Mouse (Mus musculus) heart, embryonic 13.5 days (tissue): ENCODE data around the gene Fgfr2. TPM values are rescaled to one million over a fixed set of nuclear protein-coding genes. Genes with fewer than 3 reads are reported as not detected.

Experiments used
- ATAC-seq: fragments of 200-750 bp; cut with Nextera tagmentation; 2 replicates; pipeline ENCODE4 v1.8.0; 2017; ENCODE audit warnings: moderate TSS enrichment; ENCODE audit not compliant: insufficient number of reproducible peaks, low FRiP score, low TSS enrichment; ENCODE audit errors: extremely low read depth
- H3K27ac ChIP-seq: fragments of 300-500 bp; sonication (generic); replicated peaks from 2 replicates; pipeline ENCODE4 v1.5.1; 2015; ENCODE audit warnings: moderate library complexity, mild to moderate bottlenecking, inconsistent platforms
- H3K27me3 ChIP-seq: fragments of 300-500 bp; sonication (generic); replicated peaks from 2 replicates; pipeline ENCODE4 v1.6.1; 2015; ENCODE audit warnings: mild to moderate bottlenecking, inconsistent platforms
- H3K36me3 ChIP-seq: fragments of 300-500 bp; sonication (generic); 2 replicates; pipeline ENCODE4 v1.6.1; 2015; ENCODE audit warnings: mild to moderate bottlenecking, inconsistent platforms
- H3K4me1 ChIP-seq: fragments of 300-500 bp; sonication (generic); 2 replicates; pipeline ENCODE4 v1.6.1; 2015; ENCODE audit warnings: inconsistent platforms
- H3K4me2 ChIP-seq: fragments of 300-500 bp; sonication (generic); 2 replicates; pipeline ENCODE4 v1.6.1; 2015; ENCODE audit warnings: inconsistent platforms, mild to moderate bottlenecking, moderate library complexity
- H3K4me3 ChIP-seq: fragments of 300-500 bp; sonication (generic); 2 replicates; pipeline ENCODE4 v1.5.1; 2015; ENCODE audit warnings: moderate library complexity, mild to moderate bottlenecking, inconsistent platforms
- H3K9ac ChIP-seq: fragments of 300-500 bp; sonication (generic); 2 replicates; pipeline ENCODE4 v1.6.1; 2015; ENCODE audit warnings: inconsistent platforms, mild to moderate bottlenecking, moderate library complexity
- H3K9me3 ChIP-seq: fragments of 300-500 bp; sonication (generic); 2 replicates; pipeline ENCODE4 v1.6.1; 2016; ENCODE audit warnings: inconsistent platforms
- WGBS: fragments of 180-500 bp; shearing (Covaris S2); methylation state at CpG from one replicate; pipeline ENCODE4 v1.1.7; 2015; ENCODE audit warnings: mixed read lengths; 5-methylcytosine and 5-hydroxymethylcytosine counted together
- polyA plus RNA-seq: library from polyadenylated mRNA; unstranded; fragments of >200 nt; fragmentation: Nextera tagmentation; extraction: Ambion mirVana; gene quantifications from 2 replicates; pipeline ENCODE4 v1.2.1, GENCODE M21; 2015

Gene Fgfr2
- polyA plus RNA-seq, 1 experiment from 2014 or later = 22.5 TPM

GRCm38 (mm10) chr7:130578066-130578465 is 2545.1 kb downstream of the Fgfr2 start:
- ATAC-seq = no peak
- no peaks in the 10 kb centered on the region for H3K27me3 ChIP-seq
- H3K36me3 ChIP-seq = no peaks in the 10 kb centered on the region
- H3K4me1 ChIP-seq = peaks cover 17% of the 10 kb centered on the region
- no peak overlapping the region for H3K4me2 ChIP-seq
- 0 out of 2 replicates have a peak, but pooled peaks cover 5% of the 10 kb centered on the region for H3K9me3 ChIP-seq
- H3K27ac ChIP-seq = no peak overlapping the region
- no peak overlapping the region for H3K4me3 ChIP-seq
- H3K9ac ChIP-seq = no peak overlapping the region
- 82% methylated on average over 2 of the region's 2 CpGs for WGBS

GRCm38 (mm10) chr7:130577388-130578003 is 2545.7 kb downstream of the Fgfr2 start, which contains the start of gene Tacc2:
Tacc2 (plus strand) TSS chr7:130577438.
- H3K27ac ChIP-seq = no peak within 1 kb of the TSS

GRCm38 (mm10) chr7:130576981-130577380 is 2546.2 kb downstream of the Fgfr2 start:
- Histone ChIP-seq H3K9me3 (0 out of 2 replicates have a peak, but pooled peaks cover 5% of the 10 kb centered on the region), H3K9ac (peak overlapping the region; percentile 77), H3K27me3 (no peaks in the 10 kb centered on the region), H3K27ac (no peak overlapping the region), H3K4me2 (peak overlapping the region; percentile 70), H3K4me1 (peaks cover 17% of the 10 kb centered on the region), H3K4me3 (peak overlapping the region; percentile 49), H3K36me3 (no peaks in the 10 kb centered on the region)
- no peak for ATAC-seq
- 9% methylated on average over 10 of the region's 10 CpGs for WGBS

More at GRCm38 (mm10) chr7:130577388-130578003, 2545.7 kb downstream of the Fgfr2 start, which contains the start of gene Tacc2:
- Histone ChIP-seq H3K9ac (peak within 1 kb of the TSS; percentile 77), H3K36me3 (no peaks in the 10 kb centered on the region), H3K27me3 (no peaks in the 10 kb centered on the region), H3K9me3 (0 out of 2 replicates have a peak, but pooled peaks cover 5% of the 10 kb centered on the region), H3K4me2 (peak within 1 kb of the TSS; percentile 70), H3K4me3 (peak within 1 kb of the TSS; percentile 49), H3K4me1 (peaks cover 17% of the 10 kb centered on the region)
- 17% methylated on average over 15 of the region's 15 CpGs for WGBS
- no peak for ATAC-seq

- Histone ChIP-seq H3K9me3 (no peaks in the 10 kb centered on the region), H3K4me1 (peaks cover 18% of the 10 kb centered on the region), H3K4me3 (no peak overlapping the region), H3K9ac (no peak overlapping the region), H3K27ac (0 out of 2 replicates have a peak overlapping the region, but pooled peaks have one; percentile 4), H3K27me3 (no peaks in the 10 kb centered on the region), H3K4me2 (0 out of 2 replicates have a peak overlapping the region, but pooled peaks have one; percentile 13), H3K36me3 (no peaks in the 10 kb centered on the region)
- no peak for ATAC-seq
- WGBS = 49% methylated on average over 13 of the region's 13 CpGs
Observed at GRCm38 (mm10) chr7:130574211-130574991, 2548.7 kb downstream of the Fgfr2 start.

- no peak overlapping the region for H3K4me2 ChIP-seq
- WGBS = 89% methylated on average over 10 of the region's 10 CpGs
- no peaks in the 10 kb centered on the region for H3K36me3 ChIP-seq
- H3K4me1 ChIP-seq = peaks cover 24% of the 10 kb centered on the region
- no peak overlapping the region for H3K27ac ChIP-seq
- no peak overlapping the region for H3K9ac ChIP-seq
- no peaks in the 10 kb centered on the region for H3K27me3 ChIP-seq
- no peak overlapping the region for H3K4me3 ChIP-seq
- no peak for ATAC-seq
- H3K9me3 ChIP-seq = no peaks in the 10 kb centered on the region
Observed at GRCm38 (mm10) chr7:130573746-130574145, 2549.4 kb downstream of the Fgfr2 start.

- Histone ChIP-seq H3K9me3 (no peaks in the 10 kb centered on the region), H3K4me1 (peaks cover 28% of the 10 kb centered on the region), H3K9ac (no peak within 1 kb of the TSS), H3K36me3 (no peaks in the 10 kb centered on the region), H3K4me2 (no peak within 1 kb of the TSS), H3K27me3 (no peaks in the 10 kb centered on the region), H3K4me3 (no peak within 1 kb of the TSS), H3K27ac (no peak within 1 kb of the TSS)
- WGBS = 79% methylated on average over 7 of the region's 11 CpGs
- ATAC-seq = no peak
Observed at GRCm38 (mm10) chr7:130572821-130573220, 2550.3 kb downstream of the Fgfr2 start, which contains the start of gene Nsmce4a. Nsmce4a (minus strand) TSS chr7:130573118.

- Histone ChIP-seq H3K4me2 (no peak overlapping the region), H3K27me3 (no peaks in the 10 kb centered on the region), H3K9me3 (no peaks in the 10 kb centered on the region), H3K9ac (no peak overlapping the region), H3K27ac (no peak overlapping the region), H3K4me1 (peaks cover 19% of the 10 kb centered on the region), H3K36me3 (no peaks in the 10 kb centered on the region), H3K4me3 (no peak overlapping the region)
- WGBS = 83% methylated on average over 7 of the region's 7 CpGs
- ATAC-seq = no peak
Observed at GRCm38 (mm10) chr7:130570472-130570871, 2552.7 kb downstream of the Fgfr2 start.

- Histone ChIP-seq H3K4me2 (no peak overlapping the region), H3K27ac (peak overlapping the region; percentile 46), H3K36me3 (no peaks in the 10 kb centered on the region), H3K4me1 (peaks cover 22% of the 10 kb centered on the region), H3K9me3 (no peaks in the 10 kb centered on the region), H3K9ac (no peak overlapping the region), H3K27me3 (no peaks in the 10 kb centered on the region), H3K4me3 (no peak overlapping the region)
- ATAC-seq = no peak
- WGBS = 31% methylated on average over 9 of the region's 9 CpGs
Observed at GRCm38 (mm10) chr7:130568783-130569436, 2554.2 kb downstream of the Fgfr2 start.

GRCm38 (mm10) chr7:130564596-130564995 is 2558.6 kb downstream of the Fgfr2 start:
- no peak for ATAC-seq
- Histone ChIP-seq H3K36me3 (no peaks in the 10 kb centered on the region), H3K9ac (no peak overlapping the region), H3K27me3 (no peaks in the 10 kb centered on the region), H3K9me3 (no peaks in the 10 kb centered on the region), H3K27ac (no peak overlapping the region), H3K4me2 (no peak overlapping the region), H3K4me3 (no peak overlapping the region), H3K4me1 (peaks cover 23% of the 10 kb centered on the region)
- WGBS = 46% methylated on average over 3 of the region's 3 CpGs

- ATAC-seq = no peak
- H3K9ac ChIP-seq = no peak overlapping the region
- 0 out of 2 replicates have a peak overlapping the region, but pooled peaks have one; percentile 8 for H3K27ac ChIP-seq
- peaks cover 17% of the 10 kb centered on the region for H3K4me1 ChIP-seq
- no peaks in the 10 kb centered on the region for H3K36me3 ChIP-seq
- H3K9me3 ChIP-seq = no peaks in the 10 kb centered on the region
- H3K4me2 ChIP-seq = no peak overlapping the region
- H3K27me3 ChIP-seq = no peaks in the 10 kb centered on the region
- 28% methylated on average over 4 of the region's 4 CpGs for WGBS
- H3K4me3 ChIP-seq = no peak overlapping the region
Observed at GRCm38 (mm10) chr7:130563880-130564279, 2559.3 kb downstream of the Fgfr2 start.

GRCm38 (mm10) chr7:130563276-130563675 is 2559.9 kb downstream of the Fgfr2 start:
- no peak overlapping the region for H3K4me3 ChIP-seq
- H3K9ac ChIP-seq = no peak overlapping the region
- no peak overlapping the region for H3K27ac ChIP-seq
- WGBS = 90% methylated on average over 4 of the region's 4 CpGs
- no peak for ATAC-seq
- 0 out of 2 replicates have a peak, but pooled peaks cover 12% of the 10 kb centered on the region for H3K4me1 ChIP-seq
- H3K4me2 ChIP-seq = no peak overlapping the region
- no peaks in the 10 kb centered on the region for H3K36me3 ChIP-seq
- H3K27me3 ChIP-seq = no peaks in the 10 kb centered on the region
- no peaks in the 10 kb centered on the region for H3K9me3 ChIP-seq
